Comparison of ENCODE assay signal across 17 mouse cellular contexts in genomic region chr17:85614011-85614721, GRCm38 (mm10). TPM values are rescaled to one million over a fixed set of nuclear protein-coding genes. Genes with fewer than 3 reads are reported as not detected.
A peak's percentile ranks its signal among the peaks of the same experiment; 100 is the strongest.
DNase-seq lines count a peak whose midpoint lies in the region; ATAC-seq lines count a peak whose summit lies in the region.
"Had no signal": no experiment of that assay in that cellular context is flagged by ENCODE, and none has a peak within 500 bp of the region (broad histone marks: within the 10 kb centered on the region; RNA-seq: fewer than 3 reads in every experiment).

No protein-coding gene starts in this region.

- H3K4me3 ChIP-seq in embryonic facial prominence, embryonic 14.5 days (ENCODE audit: low read depth, low read length): peak overlapping the region; percentile 32
- H3K4me3 ChIP-seq in limb, embryonic 13.5 days: peak overlapping the region; percentile 3; the same call in 1 of the 2 replicates
- H3K4me3 ChIP-seq: left cerebral cortex, adult 2 months; neural tube, embryonic 12.5 days had no signal

- H3K4me1 ChIP-seq in embryonic facial prominence, embryonic 14.5 days (ENCODE audit: control insufficient read depth, insufficient read depth, low read length): peaks cover 10% of the 10 kb centered on the region; the same call in 1 of the 2 replicates
- peaks cover 25% of the 10 kb centered on the region for H3K4me1 ChIP-seq in limb, embryonic 13.5 days

- H3K9me3 ChIP-seq in embryonic facial prominence, embryonic 14.5 days (ENCODE audit: control insufficient read depth, low read length): no peaks in the 10 kb centered on the region
- no peaks in the 10 kb centered on the region for H3K9me3 ChIP-seq in limb, embryonic 13.5 days
- H3K9me3 ChIP-seq: neural tube, embryonic 12.5 days had no signal

- WGBS in embryonic facial prominence, embryonic 14.5 days: under 1% methylated on average over 28 of the region's 30 CpGs
- WGBS in limb, embryonic 13.5 days: 2% methylated on average over 30 of the region's 30 CpGs

- no peak for ATAC-seq in embryonic facial prominence, embryonic 14.5 days (ENCODE audit: low read depth)
- ATAC-seq in limb, embryonic 13.5 days (ENCODE audit: low FRiP score, low read depth): no peak

- peak overlapping the region; percentile 43 for H3K4me2 ChIP-seq in embryonic facial prominence, embryonic 14.5 days (ENCODE audit: low read depth, low read length)
- H3K4me2 ChIP-seq in limb, embryonic 13.5 days (replicated peaks): peak overlapping the region; percentile 51; the same call in 1 of the 2 replicates
- H3K4me2 ChIP-seq: neural tube, embryonic 12.5 days had no signal

- peaks cover 100% of the 10 kb centered on the region for H3K27me3 ChIP-seq in embryonic facial prominence, embryonic 14.5 days (replicated peaks; ENCODE audit: control insufficient read depth, insufficient read depth, low read length)
- peaks cover 100% of the 10 kb centered on the region for H3K27me3 ChIP-seq in limb, embryonic 13.5 days

- H3K27ac ChIP-seq in embryonic facial prominence, embryonic 14.5 days (replicated peaks; ENCODE audit: low read depth, low read length): no peak overlapping the region; the same call in 1 of the 2 replicates
- H3K27ac ChIP-seq in limb, embryonic 13.5 days: no peak overlapping the region
- H3K27ac ChIP-seq: left cerebral cortex, adult 2 months; neural tube, embryonic 12.5 days had no signal

- no peaks in the 10 kb centered on the region for H3K36me3 ChIP-seq in embryonic facial prominence, embryonic 14.5 days (ENCODE audit: control insufficient read depth, insufficient read depth, low read length)
- H3K36me3 ChIP-seq in limb, embryonic 13.5 days: no peaks in the 10 kb centered on the region
- H3K36me3 ChIP-seq: neural tube, embryonic 12.5 days had no signal

- DNase-seq in testis, postnatal 10 days (ENCODE audit: low spot score): peak; percentile 30
- no peak for DNase-seq in testis, postnatal 14 days (ENCODE audit: low spot score)
- DNase-seq in embryonic facial prominence, embryonic 14.5 days (ENCODE audit: low spot score): no peak
- peak; percentile 78 for DNase-seq in retina, postnatal 1 day
- DNase-seq in kidney, postnatal 25 days: no peak
- DNase-seq in layer of hippocampus, postnatal 36 days: no peak
- no peak for DNase-seq in spleen, adult 12 weeks (ENCODE audit: low spot score)
- DNase-seq: cerebellum, adult 11 months; kidney, postnatal 14 days; thymus, postnatal 4 days had no signal

- peak overlapping the region; percentile 53 for H3K9ac ChIP-seq in embryonic facial prominence, embryonic 14.5 days (ENCODE audit: low read depth, low read length)
- no peak overlapping the region for H3K9ac ChIP-seq in limb, embryonic 13.5 days
- H3K9ac ChIP-seq: neural tube, embryonic 12.5 days had no signal

RNA-seq across cellular contexts. Expression of gene Six3, which starts 0.8 kb away (rescaled TPM):
- polyA plus RNA-seq in embryonic facial prominence, embryonic 14.5 days (2014; fragmentation: Nextera tagmentation; extraction: Ambion mirVana): 2.1 and 2.4 TPM in 2 replicates
- polyA plus RNA-seq in limb, embryonic 13.5 days (2015; fragmentation: Nextera tagmentation; extraction: Ambion mirVana): not detected in 2 replicates
- under 1 TPM; 0.12 to 0.25 TPM for total RNA-seq in layer of hippocampus, postnatal 36 days (2021)
- total RNA-seq: adrenal gland, postnatal 4 days; megakaryocyte progenitor cell, adult 5-6 weeks had no signal
- polyA plus RNA-seq: heart, embryonic 11.5 days; liver, embryonic 16.5 days; neural tube, embryonic 12.5 days had no signal

Comparison
In these comparisons a context has a peak if more than half of its experiments do, and no peak if none do; other contexts are left out.
1. DNase-seq: peak in testis, postnatal 10 days (single experiment) and retina, postnatal 1 day (single experiment); none in testis, postnatal 14 days (single experiment), embryonic facial prominence, embryonic 14.5 days (single experiment), kidney, postnatal 25 days (0 of 2), layer of hippocampus, postnatal 36 days (0 of 2) and spleen, adult 12 weeks (single experiment).